ENCODE assay signal across 10 mouse cellular contexts in the genomic region with DNA sequence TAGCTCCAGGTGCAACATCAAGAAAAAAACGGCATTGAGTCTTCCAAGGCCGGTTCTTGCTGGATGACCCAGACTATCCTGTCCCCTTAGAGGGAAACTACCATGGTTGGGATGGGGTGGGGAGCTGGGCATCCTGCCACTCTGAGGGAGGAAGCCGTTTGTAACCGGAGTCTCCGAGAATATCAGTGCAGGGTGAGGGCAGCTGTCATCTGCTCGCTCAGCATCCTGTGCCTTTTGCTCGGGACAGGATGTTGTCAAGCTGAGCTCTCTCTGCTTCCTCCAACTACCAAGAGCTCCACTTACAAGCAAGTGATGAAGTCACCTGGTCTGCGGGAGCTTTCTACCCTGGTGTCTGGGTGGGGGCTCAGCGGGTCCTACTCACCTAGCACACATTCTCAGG. TPM values are rescaled to one million over a fixed set of nuclear protein-coding genes. Genes with fewer than 3 reads are reported as not detected.
DNase-seq lines count a peak whose midpoint lies in the region; ATAC-seq and TF ChIP-seq lines count a peak whose summit lies in the region.
"Had no signal": no experiment of that assay in that cellular context is flagged by ENCODE, and none has a peak within 500 bp of the region (broad histone marks: within the 10 kb centered on the region; RNA-seq: fewer than 3 reads in every experiment).

No protein-coding gene starts in this region.

- no peak overlapping the region for H3K9ac ChIP-seq in forebrain, embryonic 11.5 days (ENCODE audit: low read length)
- H3K9ac ChIP-seq in intestine, postnatal 0 days (ENCODE audit: low read depth, low read length): no peak overlapping the region
- H3K9ac ChIP-seq: neural tube, embryonic 13.5 days had no signal

- 84% methylated on average over 9 of the region's 9 CpGs for WGBS in forebrain, embryonic 11.5 days
- 71% methylated on average over 9 of the region's 9 CpGs for WGBS in intestine, postnatal 0 days

- no peaks in the 10 kb centered on the region; the same call in 1 of the 2 replicates for H3K36me3 ChIP-seq in forebrain, embryonic 11.5 days (ENCODE audit: control insufficient read depth, insufficient read depth, low read length)
- H3K36me3 ChIP-seq in intestine, postnatal 0 days (ENCODE audit: control insufficient read depth, insufficient read depth): peaks cover 24% of the 10 kb centered on the region

- H3K4me2 ChIP-seq in forebrain, embryonic 11.5 days (ENCODE audit: low read depth, low read length, severe bottlenecking): no peak overlapping the region
- no peak overlapping the region for H3K4me2 ChIP-seq in intestine, postnatal 0 days (replicated peaks; ENCODE audit: low read depth)
- H3K4me2 ChIP-seq: neural tube, embryonic 13.5 days had no signal

- H3K27me3 ChIP-seq in forebrain, embryonic 11.5 days (ENCODE audit: control insufficient read depth, insufficient read depth, low read length): no peaks in the 10 kb centered on the region
- H3K27me3 ChIP-seq in intestine, postnatal 0 days (replicated peaks; ENCODE audit: control insufficient read depth, insufficient read depth, low read length): no peaks in the 10 kb centered on the region
- H3K27me3 ChIP-seq: neural tube, embryonic 13.5 days had no signal

- H3K9me3 ChIP-seq in forebrain, embryonic 11.5 days (ENCODE audit: control insufficient read depth, low read length): no peaks in the 10 kb centered on the region
- no peaks in the 10 kb centered on the region for H3K9me3 ChIP-seq in intestine, postnatal 0 days (ENCODE audit: control insufficient read depth)
- H3K9me3 ChIP-seq: neural tube, embryonic 13.5 days had no signal

- peak; percentile 8 for DNase-seq in embryo, embryonic 11 days
- no peak for DNase-seq in embryo, embryonic 10.5 days (ENCODE audit: low spot score)
- peak; percentile 67 to 68 for DNase-seq in B cell, adult 2 months
- peak; percentile 73 for DNase-seq in lung, postnatal 25 days (ENCODE audit: low spot score)
- DNase-seq in forebrain, embryonic 11.5 days (ENCODE audit: low spot score): no peak

- peak; percentile 67 for ATAC-seq in inflammation-experienced regulatory T-cells, adult 6 months
- ATAC-seq in forebrain, embryonic 11.5 days (replicated peaks; ENCODE audit: low FRiP score): no peak
- no peak for ATAC-seq in intestine, postnatal 0 days
- ATAC-seq in monocyte, adult 5-6 weeks (replicated peaks; ENCODE audit: insufficient number of reproducible peaks, low FRiP score, low TSS enrichment, poor library complexity, severe bottlenecking): no peak
- ATAC-seq: forebrain, embryonic 16.5 days had no signal

- TF ChIP-seq CTCF in intestine, postnatal 0 days (IDR thresholded peaks at IDR 0.05; ENCODE audit: low read depth): no peak

- no peak overlapping the region for H3K4me3 ChIP-seq in forebrain, embryonic 11.5 days (ENCODE audit: low read depth, low read length)
- H3K4me3 ChIP-seq in intestine, postnatal 0 days (ENCODE audit: low read depth, low read length): no peak overlapping the region
- H3K4me3 ChIP-seq: neural tube, embryonic 13.5 days had no signal

- peaks cover 4% of the 10 kb centered on the region; the same call in 1 of the 2 replicates for H3K4me1 ChIP-seq in forebrain, embryonic 11.5 days (replicated peaks; ENCODE audit: control insufficient read depth, insufficient read depth, low read length)
- H3K4me1 ChIP-seq in intestine, postnatal 0 days (replicated peaks; ENCODE audit: control insufficient read depth, insufficient read depth, low read length): no peaks in the 10 kb centered on the region; the same call in 1 of the 2 replicates

- H3K27ac ChIP-seq in forebrain, embryonic 11.5 days (ENCODE audit: low read depth, low read length): no peak overlapping the region
- H3K27ac ChIP-seq in intestine, postnatal 0 days (ENCODE audit: low read depth, low read length): no peak overlapping the region
- H3K27ac ChIP-seq: neural tube, embryonic 13.5 days had no signal

RNA-seq across cellular contexts. Expression of a gene that starts 4.5 kb away (rescaled TPM):
- 10 to 100 TPM; 11.7 to 16.3 (median 13.2) TPM for polyA plus RNA-seq in inflammation-experienced regulatory T-cells, adult 6 months (2017; shearing (Covaris generic))
- polyA plus RNA-seq in forebrain, embryonic 11.5 days (2014; fragmentation: Nextera tagmentation; extraction: Ambion mirVana): 134 TPM in 2 replicates
- 97.5 and 99.2 TPM in 2 replicates for polyA plus RNA-seq in intestine, postnatal 0 days (2015; fragmentation: Nextera tagmentation; extraction: Ambion mirVana)
- 174 to 193 TPM (median 192 TPM) in 3 replicates for total RNA-seq in monocyte, adult 5-6 weeks (2017)

RNA-seq across cellular contexts. Expression of a gene that starts 12.4 kb away (rescaled TPM):
- 1 to 10 TPM; 5.3 to 8.4 (median 8.3) TPM for polyA plus RNA-seq in inflammation-experienced regulatory T-cells, adult 6 months (2017; shearing (Covaris generic))
- polyA plus RNA-seq in forebrain, embryonic 11.5 days (2014; fragmentation: Nextera tagmentation; extraction: Ambion mirVana): 3.6 and 4.7 TPM in 2 replicates
- polyA plus RNA-seq in intestine, postnatal 0 days (2015; fragmentation: Nextera tagmentation; extraction: Ambion mirVana): 2.3 and 2.6 TPM in 2 replicates
- total RNA-seq in monocyte, adult 5-6 weeks (2017): 0.78 to 1.0 TPM in 2 of 3 replicates, not detected in the other

RNA-seq across cellular contexts. Expression of a gene that starts 15.5 kb away (rescaled TPM):
- polyA plus RNA-seq in inflammation-experienced regulatory T-cells, adult 6 months (2017; shearing (Covaris generic)): 1 to 10 TPM; 2.6 to 4.2 (median 3.1) TPM
- polyA plus RNA-seq in forebrain, embryonic 11.5 days (2014; fragmentation: Nextera tagmentation; extraction: Ambion mirVana): 7.6 and 9.5 TPM in 2 replicates
- 5.4 and 6.6 TPM in 2 replicates for polyA plus RNA-seq in intestine, postnatal 0 days (2015; fragmentation: Nextera tagmentation; extraction: Ambion mirVana)
- total RNA-seq in monocyte, adult 5-6 weeks (2017): 1.8 TPM in 1 of 3 replicates, not detected in the others

RNA-seq across cellular contexts. Expression of a gene that starts 15.5 kb away (rescaled TPM):
- polyA plus RNA-seq in inflammation-experienced regulatory T-cells, adult 6 months (2017; shearing (Covaris generic)): 100 to 1,000 TPM in 2 of 3 experiments, 10 to 100 TPM in 1; 96.2 to 110 (median 108) TPM
- polyA plus RNA-seq in forebrain, embryonic 11.5 days (2014; fragmentation: Nextera tagmentation; extraction: Ambion mirVana): 67.7 and 78.5 TPM in 2 replicates
- 86.5 and 88.5 TPM in 2 replicates for polyA plus RNA-seq in intestine, postnatal 0 days (2015; fragmentation: Nextera tagmentation; extraction: Ambion mirVana)
- total RNA-seq in monocyte, adult 5-6 weeks (2017): 6.0 to 11.2 TPM (median 7.9 TPM) in 3 replicates

RNA-seq across cellular contexts. Expression of a gene that starts 28.0 kb away (rescaled TPM):
- polyA plus RNA-seq in inflammation-experienced regulatory T-cells, adult 6 months (2017; shearing (Covaris generic)): 10 to 100 TPM in 2 of 3 experiments, 1 to 10 TPM in 1; 8.6 to 12.0 (median 11.4) TPM
- polyA plus RNA-seq in forebrain, embryonic 11.5 days (2014; fragmentation: Nextera tagmentation; extraction: Ambion mirVana): 94.6 and 121 TPM in 2 replicates
- polyA plus RNA-seq in intestine, postnatal 0 days (2015; fragmentation: Nextera tagmentation; extraction: Ambion mirVana): 116 and 117 TPM in 2 replicates
- total RNA-seq in monocyte, adult 5-6 weeks (2017): 15.2 to 20.8 TPM (median 17.0 TPM) in 3 replicates

Comparison
In these comparisons a context has a peak if more than half of its experiments do, and no peak if none do; other contexts are left out.
1. DNase-seq: peak in embryo, embryonic 11 days (single experiment), B cell, adult 2 months (2 of 2) and lung, postnatal 25 days (single experiment); none in embryo, embryonic 10.5 days (single experiment) and forebrain, embryonic 11.5 days (single experiment).